Mouse (Mus musculus) spleen, postnatal 4 days (tissue): Measurements from ENCODE around the gene Abhd12.
"Not testable (repeated sequence)": the region's sequence is repeated elsewhere in the genome, so short reads cannot be mapped to it uniquely, and the experiment has no call there.

Experiments used
- DNase-seq, 2 experiments: peaks; one replicate each; pipeline ENCODE4 v3.0.0; 2022; ENCODE audit warnings: low spot score in 2 of 2

Gene Abhd12

GRCm38 (mm10) chr2:150909429-150910039 lies 5.0 kb upstream of the Abhd12 start:
- DNase-seq = peak; percentile 95 to 96

DNA sequence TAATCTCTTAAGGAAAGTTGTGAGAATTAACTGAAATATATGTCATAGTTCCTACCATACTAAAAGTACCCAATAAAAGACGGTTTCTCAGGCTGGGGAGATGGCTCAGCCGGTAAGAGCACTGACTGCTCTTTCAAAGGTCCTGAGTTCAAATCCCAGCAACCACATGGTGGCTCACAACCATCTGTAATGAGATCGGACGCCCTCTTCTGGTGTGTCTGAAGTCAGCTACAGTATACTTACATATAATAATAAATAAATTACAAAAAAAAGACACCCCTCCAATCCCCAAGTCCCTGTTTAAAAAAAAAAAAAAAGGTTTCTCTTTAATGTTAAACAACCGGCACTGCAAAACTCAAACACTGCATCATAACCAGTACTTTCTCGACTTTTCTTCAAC lies 4.3 kb upstream of the Abhd12 start:
- DNase-seq = not testable (repeated sequence)

- no peak for DNase-seq
These were observed 452 bp upstream of the Abhd12 start, which contains the start of gene Gins1 for GRCm38 (mm10) chr2:150904936-150905450. Gins1 (plus strand) TSS chr2:150905400.

GRCm38 (mm10) chr2:150902347-150902746 lies 2.2 kb downstream of the Abhd12 start:
- no peak for DNase-seq

GRCm38 (mm10) chr2:150900341-150900740 lies 4.2 kb downstream of the Abhd12 start:
- no peak for DNase-seq

DNA sequence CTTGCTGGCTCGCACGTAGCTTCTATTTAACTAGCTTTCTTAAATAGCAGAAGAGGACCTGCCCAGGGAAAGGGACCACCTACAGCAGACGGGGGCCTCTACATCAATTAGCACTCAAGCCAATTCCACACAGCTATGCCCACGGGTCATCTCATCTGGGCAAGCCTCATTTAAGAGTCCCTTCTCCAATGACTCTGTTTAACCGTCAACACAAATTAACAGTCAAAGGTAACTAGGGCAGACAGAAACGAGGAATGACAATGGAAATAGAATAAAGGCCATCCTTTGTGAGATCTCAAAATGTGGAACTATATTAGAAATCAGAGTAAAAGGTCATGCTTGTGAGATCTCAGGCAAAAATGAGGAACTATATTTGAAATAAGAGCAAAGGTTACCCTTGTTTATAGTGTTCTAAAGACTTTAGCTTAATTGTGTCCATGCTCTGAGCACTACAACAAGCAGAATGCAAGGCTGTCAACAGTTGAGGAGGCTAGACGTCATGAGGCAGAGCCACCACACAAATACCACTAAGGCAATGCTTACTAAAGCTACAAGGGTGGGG lies 8.8 kb downstream of the Abhd12 start:
- DNase-seq = no peak

DNA sequence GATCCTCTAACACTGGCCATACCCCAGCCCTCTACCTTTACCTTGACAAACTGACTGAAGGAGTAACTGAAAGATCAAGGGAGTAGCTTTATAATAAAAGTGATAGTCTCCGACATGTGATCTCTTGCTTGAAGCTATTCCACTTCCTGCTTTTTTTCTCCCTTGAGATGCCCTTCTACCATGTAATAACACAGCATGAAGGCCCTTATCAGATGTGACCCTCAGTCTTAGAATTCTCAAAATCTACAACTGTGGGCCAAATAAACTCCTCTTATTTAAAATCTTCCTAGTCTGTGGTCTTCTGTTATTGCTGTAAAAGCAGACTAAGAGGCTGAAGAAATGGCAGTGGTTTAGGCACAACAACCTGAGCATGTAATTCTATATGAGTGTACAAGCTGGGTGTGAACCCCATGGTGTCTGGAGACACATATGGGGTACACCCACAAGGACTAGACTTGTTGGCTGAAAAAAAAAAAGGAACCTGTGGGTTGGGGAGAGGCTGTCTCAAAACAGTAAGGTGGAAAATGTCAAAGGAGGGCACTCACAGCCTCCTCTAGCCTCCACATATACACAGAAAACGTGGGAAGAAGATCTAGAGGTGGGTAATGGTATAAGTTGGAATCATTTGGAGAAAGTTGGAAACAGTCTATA lies 9.8 kb downstream of the Abhd12 start:
- DNase-seq = no peak

DNA sequence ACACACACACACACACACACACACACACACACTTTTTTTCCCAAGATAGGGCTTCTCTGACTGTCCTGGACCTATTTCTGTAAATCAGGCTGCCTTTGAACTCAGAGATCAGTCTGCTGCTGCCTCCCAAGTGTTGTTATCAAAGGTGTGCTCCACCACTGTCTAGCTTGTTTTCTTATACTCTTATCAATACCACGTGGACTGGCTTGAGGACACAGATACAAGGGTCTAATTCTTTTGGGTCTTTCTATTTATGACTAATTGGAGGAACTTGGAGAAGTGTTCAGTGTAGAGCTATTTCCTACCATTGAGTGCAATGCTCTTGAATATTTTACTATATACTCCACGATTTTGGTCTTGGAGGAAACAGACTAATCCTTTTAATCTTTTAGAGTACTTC lies 17.2 kb downstream of the Abhd12 start:
- no peak for DNase-seq

DNA sequence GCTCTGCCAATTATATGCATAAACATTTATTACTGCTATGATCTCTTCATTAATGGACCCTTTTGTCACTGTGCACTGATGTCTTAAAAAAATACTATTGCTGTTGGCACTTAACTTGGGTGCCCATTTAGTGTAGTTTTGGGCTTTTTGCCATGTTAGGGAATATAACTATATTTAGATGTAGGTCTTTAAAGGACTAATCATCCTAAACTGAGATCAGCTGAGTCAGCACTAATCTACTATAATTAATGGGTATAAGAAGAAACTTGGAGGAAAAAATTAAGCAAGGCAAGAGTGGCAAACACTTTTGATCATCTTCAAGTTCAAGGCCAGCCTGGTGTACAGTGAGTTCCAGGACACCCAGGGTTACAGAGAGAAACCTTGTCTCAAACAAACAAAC lies 18.2 kb downstream of the Abhd12 start:
- DNase-seq = no peak

- no peak for DNase-seq
These were observed 18.7 kb downstream of the Abhd12 start for GRCm38 (mm10) chr2:150885814-150886213.

- no peak for DNase-seq
These were observed 19.8 kb downstream of the Abhd12 start for GRCm38 (mm10) chr2:150884779-150885110.

GRCm38 (mm10) chr2:150884075-150884778 lies 20.3 kb downstream of the Abhd12 start:
- DNase-seq = no peak

DNA sequence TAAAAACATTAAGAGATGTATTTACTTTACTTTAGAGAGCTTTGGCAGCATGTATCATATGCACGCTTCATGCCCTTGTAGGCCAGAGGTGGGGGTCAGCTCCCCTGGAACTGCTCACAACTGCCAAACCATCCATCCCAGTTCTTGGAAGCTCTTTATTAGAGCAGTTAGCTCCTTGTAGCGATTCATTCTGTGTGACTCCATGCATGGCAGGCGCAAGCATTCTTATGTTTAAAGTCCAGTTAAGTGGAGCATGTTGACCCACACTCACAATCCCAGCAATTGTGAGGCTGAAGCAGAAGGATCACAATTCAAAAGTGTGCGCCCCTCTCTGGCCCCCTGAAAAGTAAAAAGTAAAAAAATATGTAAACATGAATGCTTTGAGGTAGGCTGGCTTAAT lies 27.0 kb downstream of the Abhd12 start:
- no peak for DNase-seq

DNA sequence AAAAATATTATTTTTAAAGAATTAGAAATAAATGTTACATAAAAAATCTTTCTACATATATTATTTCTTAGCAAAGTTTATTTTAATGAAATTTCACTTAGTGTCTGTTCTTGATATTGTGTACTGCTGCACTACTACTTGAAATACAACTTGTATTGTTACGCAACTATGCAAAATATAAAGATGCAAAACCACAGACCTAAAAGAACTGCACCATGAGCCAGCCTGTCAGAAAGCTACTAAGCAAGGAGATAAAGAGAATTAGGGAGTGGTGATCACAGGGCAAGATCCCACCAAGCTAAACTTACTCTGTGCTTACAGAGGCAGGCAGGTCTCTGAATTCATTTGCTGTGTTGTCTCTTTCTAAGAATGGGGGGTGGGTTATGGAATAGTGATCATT lies 29.3 kb downstream of the Abhd12 start:
- DNase-seq = no peak

DNA sequence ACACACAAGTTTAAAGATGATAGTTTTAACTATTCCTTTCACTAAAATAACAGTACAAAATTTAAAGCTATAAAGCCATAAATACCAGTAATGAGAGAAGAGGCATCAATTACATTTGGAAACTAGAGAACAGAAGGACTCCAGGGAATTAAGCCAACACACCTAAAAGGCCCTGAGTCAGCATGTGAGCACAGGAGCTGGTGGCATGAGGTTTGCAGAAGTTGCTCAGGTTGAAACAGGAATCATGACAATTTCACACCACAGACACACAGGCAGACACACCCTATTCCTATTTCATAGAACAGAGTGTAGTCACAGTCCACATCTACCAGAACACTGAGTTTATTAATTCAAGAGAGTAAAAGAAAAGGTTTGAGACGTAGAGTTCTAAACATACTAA lies 30.0 kb downstream of the Abhd12 start:
- DNase-seq = no peak

- DNase-seq = no peak
These were observed 35.1 kb downstream of the Abhd12 start for GRCm38 (mm10) chr2:150869446-150869845.

DNA sequence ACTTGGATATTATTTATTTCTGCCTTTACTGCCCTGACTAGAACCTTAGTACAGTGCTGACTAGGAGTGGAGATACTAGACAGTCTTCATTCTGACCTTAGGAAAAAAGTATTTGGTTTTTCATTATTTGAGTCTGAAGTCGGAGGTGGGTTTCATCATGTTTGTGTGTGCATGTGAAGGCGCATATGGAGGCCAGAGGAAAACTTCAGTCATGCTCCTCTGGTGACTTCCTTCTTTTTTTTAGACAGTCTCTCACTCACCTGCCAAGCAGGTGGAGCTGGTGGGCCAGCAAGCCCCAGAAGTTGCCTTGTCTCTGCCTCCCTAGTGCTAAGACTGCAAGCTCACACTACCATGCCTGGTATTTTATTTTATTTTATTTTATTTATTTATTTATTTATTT lies 37.5 kb downstream of the Abhd12 start:
- DNase-seq = no peak

GRCm38 (mm10) chr2:150861128-150861527 lies 43.4 kb downstream of the Abhd12 start:
- DNase-seq = no peak

GRCm38 (mm10) chr2:150859709-150860470 lies 44.7 kb downstream of the Abhd12 start:
- DNase-seq = no peak

DNA sequence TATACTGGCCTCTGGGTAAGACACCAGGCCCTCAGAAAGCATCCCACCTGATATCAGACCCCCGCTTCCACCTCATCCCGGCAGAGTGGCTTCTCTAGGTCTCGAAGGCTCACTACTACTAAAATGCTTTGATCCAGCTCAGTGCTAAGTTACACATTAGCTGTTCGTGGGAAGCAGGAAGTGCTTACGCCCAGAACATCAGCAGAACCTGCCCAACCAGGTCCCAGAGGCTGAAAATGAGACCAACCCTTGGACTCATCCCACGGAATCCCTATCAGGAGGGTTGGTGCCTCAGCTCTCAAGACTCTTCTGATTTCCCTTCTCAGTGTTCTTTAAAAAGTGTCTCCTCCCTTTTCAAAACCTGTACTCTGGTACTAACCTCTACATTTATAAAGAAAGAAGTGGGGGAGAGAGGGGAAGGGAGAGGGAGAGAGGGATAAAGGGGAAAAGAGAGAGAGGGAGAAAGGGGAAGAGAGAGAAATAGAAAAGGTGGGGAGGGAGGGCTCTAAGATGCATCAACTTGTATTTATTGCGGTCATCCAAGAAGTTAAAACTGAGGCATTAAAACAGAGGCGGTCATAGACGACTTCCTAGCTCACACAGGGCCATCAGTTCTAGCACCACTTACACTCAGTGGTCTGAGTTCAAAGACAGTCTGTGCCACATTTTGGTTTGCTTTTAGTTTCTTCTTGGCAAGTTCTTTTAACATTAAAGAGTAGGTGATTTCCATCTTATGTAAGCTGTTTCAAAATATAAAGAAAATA lies 45.6 kb downstream of the Abhd12 start:
- DNase-seq = no peak

GRCm38 (mm10) chr2:150855186-150855585 lies 49.4 kb downstream of the Abhd12 start:
- DNase-seq = no peak
